In the genomic region with DNA sequence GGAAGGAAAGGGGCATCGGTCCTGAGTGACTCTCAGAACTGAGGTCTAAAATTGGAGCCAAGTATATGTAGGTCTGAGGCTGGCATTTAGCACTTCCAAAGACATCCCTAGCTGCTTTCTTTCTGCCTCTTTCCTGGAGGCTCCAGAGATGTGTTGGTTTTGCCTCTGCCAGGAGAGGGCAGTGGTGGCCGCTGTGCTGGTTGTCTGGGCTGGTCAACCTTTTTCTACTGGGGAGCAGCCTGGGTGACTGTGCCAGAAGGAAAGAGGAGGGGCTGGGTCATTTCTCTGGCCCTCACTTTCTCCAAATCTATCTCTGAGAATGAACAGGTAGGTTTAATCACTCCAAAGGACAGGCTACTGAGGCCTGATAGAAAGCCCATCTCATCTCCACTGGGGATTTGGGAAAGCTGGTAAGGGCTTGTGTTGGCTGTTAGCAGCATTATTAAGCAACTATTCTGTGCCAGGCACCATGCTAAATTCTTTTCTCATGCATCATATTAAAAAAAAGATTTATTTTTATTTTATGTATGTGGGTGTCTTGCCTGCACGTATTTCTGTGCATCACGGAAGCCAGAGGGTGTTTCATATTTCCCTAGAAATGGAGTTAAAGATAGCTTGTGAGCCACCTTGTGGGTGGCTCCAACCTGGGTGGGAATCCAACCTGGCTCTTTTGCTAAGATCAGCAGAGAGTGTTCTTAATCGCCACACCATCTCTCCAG, we compare ENCODE assay signal across 9 mouse cellular contexts. TPM values are rescaled to one million over a fixed set of nuclear protein-coding genes. Genes with fewer than 3 reads are reported as not detected.
DNase-seq lines count a peak whose midpoint lies in the region; ATAC-seq and TF ChIP-seq lines count a peak whose summit lies in the region.
"Had no signal": no experiment of that assay in that cellular context is flagged by ENCODE, and none has a peak within 500 bp of the region (broad histone marks: within the 10 kb centered on the region; RNA-seq: fewer than 3 reads in every experiment).

No protein-coding gene starts in this region.

- no peaks in the 10 kb centered on the region for H3K27me3 ChIP-seq in liver, adult 2 months (ENCODE audit: control insufficient read depth, insufficient read depth, low read length)
- H3K27me3 ChIP-seq in liver, embryonic 12.5 days (replicated peaks) = peaks cover 2% of the 10 kb centered on the region; the same call in 1 of the 2 replicates
- peaks cover 7% of the 10 kb centered on the region; the same call in 1 of the 2 replicates for H3K27me3 ChIP-seq in neural tube, embryonic 15.5 days (replicated peaks)
- H3K27me3 ChIP-seq: limb, embryonic 15.5 days had no signal

- no peaks in the 10 kb centered on the region for H3K4me1 ChIP-seq in liver, adult 2 months (ENCODE audit: control insufficient read depth, insufficient read depth, low read length)
- H3K4me1 ChIP-seq in liver, embryonic 12.5 days = 0 out of 2 replicates have a peak, but pooled peaks cover 6% of the 10 kb centered on the region
- H3K4me1 ChIP-seq in neural tube, embryonic 15.5 days = no peaks in the 10 kb centered on the region

- H3K4me3 ChIP-seq in liver, adult 2 months (ENCODE audit: insufficient read depth, low read depth, low read length) = no peak overlapping the region
- H3K4me3 ChIP-seq in liver, embryonic 12.5 days = no peak overlapping the region
- H3K4me3 ChIP-seq in neural tube, embryonic 15.5 days (replicated peaks) = no peak overlapping the region
- H3K4me3 ChIP-seq: limb, embryonic 15.5 days had no signal

- H3K9me3 ChIP-seq in liver, embryonic 12.5 days (replicated peaks) = no peaks in the 10 kb centered on the region
- H3K9me3 ChIP-seq in neural tube, embryonic 15.5 days (replicated peaks) = no peaks in the 10 kb centered on the region
- H3K9me3 ChIP-seq: limb, embryonic 15.5 days had no signal

- no peaks in the 10 kb centered on the region for H3K79me2 ChIP-seq in liver, adult 2 months (ENCODE audit: control insufficient read depth, insufficient read depth, low read length)

- no peak for TF ChIP-seq POLR2A in liver, adult 2 months (IDR thresholded peaks at IDR 0.05; ENCODE audit: extremely low read depth, insufficient read depth, low read length)

- no peak overlapping the region for H3K9ac ChIP-seq in liver, adult 2 months (ENCODE audit: low read depth, low read length)
- H3K9ac ChIP-seq in liver, embryonic 12.5 days = no peak overlapping the region
- H3K9ac ChIP-seq in neural tube, embryonic 15.5 days (replicated peaks) = no peak overlapping the region
- H3K9ac ChIP-seq: limb, embryonic 15.5 days had no signal

- WGBS in liver, adult 2 months = 64% methylated on average over 5 of the region's 5 CpGs
- 48% methylated on average over 5 of the region's 5 CpGs for WGBS in liver, embryonic 12.5 days (ENCODE audit: insufficient replicate concordance)
- WGBS in neural tube, embryonic 15.5 days = 58% methylated on average over 5 of the region's 5 CpGs

- DNase-seq in cerebellum, postnatal 14 days = peak; percentile 49 to 66
- no peak for DNase-seq in cerebellum, adult 9-10 months
- no peak for DNase-seq in liver, adult 2 months (ENCODE audit: extremely low read depth, low read depth, low spot score)
- DNase-seq in brain, adult 2 months (ENCODE audit: low read depth, low spot score) = peak; percentile 76
- DNase-seq in left cerebral cortex, adult 9 months (ENCODE audit: low spot score in 2 of 2) = peak; percentile 55 to 76
- DNase-seq in right cerebral cortex, postnatal 25 days = peak; percentile 66

- H3K36me3 ChIP-seq in liver, adult 2 months (ENCODE audit: control insufficient read depth, insufficient read depth, low read length) = no peaks in the 10 kb centered on the region
- no peaks in the 10 kb centered on the region for H3K36me3 ChIP-seq in liver, embryonic 12.5 days
- no peaks in the 10 kb centered on the region for H3K36me3 ChIP-seq in neural tube, embryonic 15.5 days
- H3K36me3 ChIP-seq: limb, embryonic 15.5 days had no signal

- ATAC-seq in liver, embryonic 12.5 days = no peak
- no peak for ATAC-seq in neural tube, embryonic 15.5 days (ENCODE audit: low FRiP score)

- H3K27ac ChIP-seq in liver, adult 2 months (replicated peaks; ENCODE audit: insufficient read depth, low read depth, low read length) = no peak overlapping the region
- H3K27ac ChIP-seq in liver, embryonic 12.5 days = no peak overlapping the region
- H3K27ac ChIP-seq in neural tube, embryonic 15.5 days (replicated peaks) = no peak overlapping the region
- H3K27ac ChIP-seq: limb, embryonic 15.5 days had no signal

- TF ChIP-seq CTCF in liver, adult 2 months (IDR thresholded peaks at IDR 0.05; ENCODE audit: low read depth, low read length) = peak; percentile 62

- no peak overlapping the region for H3K4me2 ChIP-seq in liver, embryonic 12.5 days
- no peak overlapping the region for H3K4me2 ChIP-seq in neural tube, embryonic 15.5 days
- H3K4me2 ChIP-seq: limb, embryonic 15.5 days had no signal

RNA-seq across cellular contexts. Expression of gene Krt80, which starts 28.0 kb away (rescaled TPM):
- total RNA-seq in liver, adult 2 months (2014; rRNA removed) = 0.07 and 0.09 TPM in 2 replicates
- polyA plus RNA-seq in liver, adult 2 months (2012; rRNA removed) = 0.15 and 0.46 TPM in 2 replicates
- polyA plus RNA-seq in liver, embryonic 12.5 days (2016; fragmentation: Nextera tagmentation; extraction: Ambion mirVana) = 0.11 and 0.16 TPM in 2 replicates
- polyA plus RNA-seq in neural tube, embryonic 15.5 days (2015; fragmentation: Nextera tagmentation; extraction: Ambion mirVana) = 0.12 and 0.41 TPM in 2 replicates

RNA-seq across cellular contexts. Expression of gene 6030408B16Rik, which starts 48.9 kb away (rescaled TPM):
- total RNA-seq in liver, adult 2 months (2014; rRNA removed) = not detected in 2 replicates
- 0.10 TPM in 1 of 2 replicates, not detected in the other for polyA plus RNA-seq in liver, adult 2 months (2012; rRNA removed)
- polyA plus RNA-seq in liver, embryonic 12.5 days (2016; fragmentation: Nextera tagmentation; extraction: Ambion mirVana) = 0.17 and 0.19 TPM in 2 replicates
- 0.44 and 0.63 TPM in 2 replicates for polyA plus RNA-seq in neural tube, embryonic 15.5 days (2015; fragmentation: Nextera tagmentation; extraction: Ambion mirVana)

RNA-seq across cellular contexts. Expression of gene Atg101, which starts 57.9 kb away (rescaled TPM):
- 55.3 and 63.2 TPM in 2 replicates for total RNA-seq in liver, adult 2 months (2014; rRNA removed)
- 89.3 and 94.5 TPM in 2 replicates for polyA plus RNA-seq in liver, adult 2 months (2012; rRNA removed)
- 31.5 and 31.7 TPM in 2 replicates for polyA plus RNA-seq in liver, embryonic 12.5 days (2016; fragmentation: Nextera tagmentation; extraction: Ambion mirVana)
- 77.2 TPM in 2 replicates for polyA plus RNA-seq in neural tube, embryonic 15.5 days (2015; fragmentation: Nextera tagmentation; extraction: Ambion mirVana)

Comparison
In these comparisons a context has a peak if more than half of its experiments do, and no peak if none do; other contexts are left out.
1. DNase-seq: peak in cerebellum, postnatal 14 days (2 of 2), brain, adult 2 months (single experiment), left cerebral cortex, adult 9 months (2 of 2) and right cerebral cortex, postnatal 25 days (single experiment); none in cerebellum, adult 9-10 months (single experiment) and liver, adult 2 months (single experiment).